Comparison of ENCODE assay signal across 16 mouse cellular contexts in genomic region chr13:29264015-29264711, GRCm38 (mm10).
DNase-seq lines count a peak whose midpoint lies in the region; ATAC-seq and TF ChIP-seq lines count a peak whose summit lies in the region.
"Had no signal": no experiment of that assay in that cellular context is flagged by ENCODE, and none has a peak within 500 bp of the region (broad histone marks: within the 10 kb centered on the region; RNA-seq: fewer than 3 reads in every experiment).

No protein-coding gene starts in this region.

- H3K27me3 ChIP-seq in forebrain, postnatal 0 days (ENCODE audit: insufficient read depth, low read length) = no peaks in the 10 kb centered on the region
- no peaks in the 10 kb centered on the region for H3K27me3 ChIP-seq in midbrain, embryonic 10.5 days (ENCODE audit: low read depth, poor library complexity, severe bottlenecking)
- H3K27me3 ChIP-seq: embryonic facial prominence, embryonic 15.5 days; liver, embryonic 12.5 days had no signal

- no peaks in the 10 kb centered on the region for H3K4me1 ChIP-seq in forebrain, postnatal 0 days (ENCODE audit: insufficient read depth)
- peaks cover 3% of the 10 kb centered on the region; the same call in 1 of the 2 replicates for H3K4me1 ChIP-seq in midbrain, embryonic 10.5 days
- H3K4me1 ChIP-seq: embryonic facial prominence, embryonic 15.5 days; liver, embryonic 12.5 days had no signal

- no peaks in the 10 kb centered on the region for H3K36me3 ChIP-seq in forebrain, postnatal 0 days (ENCODE audit: insufficient read depth)
- no peaks in the 10 kb centered on the region for H3K36me3 ChIP-seq in midbrain, embryonic 10.5 days
- H3K36me3 ChIP-seq: embryonic facial prominence, embryonic 15.5 days; liver, embryonic 12.5 days had no signal

- peak; percentile 12 to 14 for DNase-seq in left cerebral cortex, postnatal 25 days (ENCODE audit: low spot score in 2 of 2)
- no peak for DNase-seq in left cerebral cortex, adult 11 months (ENCODE audit: low spot score)
- no peak for DNase-seq in forebrain, postnatal 0 days
- DNase-seq in midbrain, embryonic 10.5 days (ENCODE audit: low spot score) = no peak
- no peak for DNase-seq in cerebellum, postnatal 4 days (ENCODE audit: low spot score in 2 of 2)
- no peak for DNase-seq in adrenal gland, adult 8-10 months
- no peak for DNase-seq in frontal cortex, adult 2 months (ENCODE audit: extremely low spot score in 1 of 2, low spot score in 1 of 2)
- DNase-seq: cerebellum, adult 9-11 months; embryo, embryonic 11 days; gastrocnemius, postnatal 10 days; heart, adult 2 months; kidney, adult 9 months; thymus, adult 2 months had no signal

- no peak overlapping the region for H3K9ac ChIP-seq in forebrain, postnatal 0 days
- H3K9ac ChIP-seq: embryonic facial prominence, embryonic 15.5 days; liver, embryonic 12.5 days had no signal

- no peaks in the 10 kb centered on the region for H3K9me3 ChIP-seq in forebrain, postnatal 0 days (ENCODE audit: low read length)
- no peaks in the 10 kb centered on the region for H3K9me3 ChIP-seq in midbrain, embryonic 10.5 days (replicated peaks)
- H3K9me3 ChIP-seq: embryonic facial prominence, embryonic 15.5 days; liver, embryonic 12.5 days had no signal

- no peak overlapping the region for H3K4me2 ChIP-seq in forebrain, postnatal 0 days (ENCODE audit: low read depth)
- H3K4me2 ChIP-seq: embryonic facial prominence, embryonic 15.5 days; liver, embryonic 12.5 days had no signal

- ATAC-seq in forebrain, postnatal 0 days = peak; percentile 32; the same call in 1 of the 2 replicates
- ATAC-seq: liver, embryonic 12.5 days had no signal

- intact Hi-C loops in left cerebral cortex, postnatal 25 days (cut with DNase I) = no loop called here

- no peak overlapping the region for H3K27ac ChIP-seq in forebrain, postnatal 0 days (ENCODE audit: low read depth, low read length)
- H3K27ac ChIP-seq in midbrain, embryonic 10.5 days (replicated peaks) = peak overlapping the region; percentile 33; the same call in 1 of the 2 replicates
- H3K27ac ChIP-seq: embryonic facial prominence, embryonic 15.5 days; heart, adult 2 months; left cerebral cortex, adult 2 months; liver, embryonic 12.5 days had no signal

- TF ChIP-seq CTCF in forebrain, postnatal 0 days (IDR thresholded peaks at IDR 0.05; ENCODE audit: low read depth) = no peak

- H3K4me3 ChIP-seq in forebrain, postnatal 0 days (ENCODE audit: low read depth, low read length) = no peak overlapping the region
- H3K4me3 ChIP-seq in midbrain, embryonic 10.5 days = no peak overlapping the region
- H3K4me3 ChIP-seq: embryonic facial prominence, embryonic 15.5 days; heart, adult 2 months; left cerebral cortex, adult 2 months; liver, embryonic 12.5 days had no signal

- WGBS in forebrain, postnatal 0 days = 41% methylated on average over 11 of the region's 11 CpGs
- WGBS in midbrain, embryonic 10.5 days = 85% methylated on average over 11 of the region's 11 CpGs

Comparison
In these comparisons a context has a peak if more than half of its experiments do, and no peak if none do; other contexts are left out.
1. DNase-seq: peak in left cerebral cortex, postnatal 25 days (2 of 2); none in left cerebral cortex, adult 11 months (single experiment), forebrain, postnatal 0 days (single experiment), midbrain, embryonic 10.5 days (single experiment), cerebellum, postnatal 4 days (0 of 2), adrenal gland, adult 8-10 months (single experiment) and frontal cortex, adult 2 months (0 of 2).